Mouse (Mus musculus) retina, postnatal 7 days (tissue): ENCODE results near the gene Atpaf2.
"Not testable (repeated sequence)": the region's sequence is repeated elsewhere in the genome, so short reads cannot be mapped to it uniquely, and the experiment has no call there.

Experiments used
- DNase-seq: peaks from one replicate; pipeline ENCODE4 v3.0.0-alpha.2; 2012; ENCODE audit warnings: low read depth, low spot score

Gene Atpaf2

GRCm38 (mm10) chr11:60417717-60418472 is at the start of gene Atpaf2:
Gene Atpaf2, minus strand, starts transcription at chr11:60418457.
- DNase-seq: no peak

- DNase-seq: peak; percentile 25
Measured at GRCm38 (mm10) chr11:60465943-60466380, 47.7 kb upstream of the Atpaf2 start.

GRCm38 (mm10) chr11:60457973-60458372 is 39.7 kb upstream of the Atpaf2 start:
- DNase-seq: no peak

GRCm38 (mm10) chr11:60454745-60455087 is 36.5 kb upstream of the Atpaf2 start:
- DNase-seq: peak; percentile 5

GRCm38 (mm10) chr11:60454080-60454744 is 36.0 kb upstream of the Atpaf2 start, which contains the start of gene Drg2:
Gene Drg2, plus strand, starts transcription at chr11:60454591.
- DNase-seq: peak; percentile 89

GRCm38 (mm10) chr11:60444007-60444406 is 25.8 kb upstream of the Atpaf2 start:
- no peak for DNase-seq

GRCm38 (mm10) chr11:60442896-60443295 is 24.6 kb upstream of the Atpaf2 start:
- DNase-seq: no peak

GRCm38 (mm10) chr11:60440176-60440575 is 21.9 kb upstream of the Atpaf2 start:
- no peak for DNase-seq

GRCm38 (mm10) chr11:60439621-60440020 is 21.4 kb upstream of the Atpaf2 start:
- not testable (repeated sequence) for DNase-seq

- no peak for DNase-seq
Measured at GRCm38 (mm10) chr11:60436618-60437017, 18.4 kb upstream of the Atpaf2 start.

- no peak for DNase-seq
Measured at GRCm38 (mm10) chr11:60435133-60435532, 16.9 kb upstream of the Atpaf2 start.

- DNase-seq: no peak
Measured at GRCm38 (mm10) chr11:60433501-60433900, 15.2 kb upstream of the Atpaf2 start.

GRCm38 (mm10) chr11:60427628-60428027 is 9.4 kb upstream of the Atpaf2 start:
- no peak for DNase-seq

- no peak for DNase-seq
Measured at GRCm38 (mm10) chr11:60426417-60426816, 8.2 kb upstream of the Atpaf2 start.

- DNase-seq: no peak
Measured at GRCm38 (mm10) chr11:60423006-60423405, 4.7 kb upstream of the Atpaf2 start.

GRCm38 (mm10) chr11:60422046-60422668 is 3.9 kb upstream of the Atpaf2 start:
- no peak for DNase-seq

GRCm38 (mm10) chr11:60418473-60418803 is 181 bp upstream of the Atpaf2 start:
- DNase-seq: no peak

GRCm38 (mm10) chr11:60416963-60417716 is 1.1 kb downstream of the Atpaf2 start, which contains the start of gene Gid4:
Gene Gid4, plus strand, starts transcription at chr11:60417145.
- DNase-seq: peak; percentile 99

- DNase-seq: no peak
Measured at GRCm38 (mm10) chr11:60416590-60416962, 1.7 kb downstream of the Atpaf2 start.

GRCm38 (mm10) chr11:60412921-60413320 is 5.3 kb downstream of the Atpaf2 start:
- no peak for DNase-seq

- peak; percentile 61 for DNase-seq
Measured at GRCm38 (mm10) chr11:60412173-60412572, 6.1 kb downstream of the Atpaf2 start.

GRCm38 (mm10) chr11:60406606-60407005 is 11.7 kb downstream of the Atpaf2 start:
- no peak for DNase-seq
